Mouse (Mus musculus) neural tube, embryonic 11.5 days (tissue): ENCODE data around the gene Pkd2. TPM values are rescaled to one million over a fixed set of nuclear protein-coding genes. Genes with fewer than 3 reads are reported as not detected.
"Not testable (repeated sequence)": the region's sequence is repeated elsewhere in the genome, so short reads cannot be mapped to it uniquely, and the experiment has no call there.

Experiments used
- ATAC-seq: fragments of 200-750 bp; cut with Nextera tagmentation; 2 replicates; pipeline ENCODE4 v1.8.0; 2017; ENCODE audit warnings: moderate number of reproducible peaks, mild to moderate bottlenecking, moderate TSS enrichment, moderate library complexity; ENCODE audit not compliant: insufficient read depth, low FRiP score, low TSS enrichment
- DNase-seq: peaks from one replicate; pipeline ENCODE4 v3.0.0-alpha.2; 2015; ENCODE audit warnings: low spot score
- H3K27ac ChIP-seq: fragments of 300-500 bp; sonication (generic); 2 replicates; pipeline ENCODE4 v1.5.1; 2014; ENCODE audit warnings: low read depth, mild to moderate bottlenecking, low read length
- H3K27me3 ChIP-seq: fragments of 300-500 bp; sonication (generic); 2 replicates; pipeline ENCODE4 v1.6.1; 2014; ENCODE audit warnings: mild to moderate bottlenecking, low read length, mixed read lengths; ENCODE audit not compliant: control insufficient read depth, insufficient read depth
- H3K36me3 ChIP-seq: fragments of 300-500 bp; sonication (generic); 2 replicates; pipeline ENCODE4 v1.6.1; 2014; ENCODE audit warnings: mild to moderate bottlenecking, low read length, moderate library complexity, mixed read lengths; ENCODE audit not compliant: control insufficient read depth, insufficient read depth
- H3K4me1 ChIP-seq: fragments of 300-500 bp; sonication (generic); 2 replicates; pipeline ENCODE4 v1.6.1; 2014; ENCODE audit warnings: low read length, mixed read lengths; ENCODE audit not compliant: control insufficient read depth, insufficient read depth
- H3K4me2 ChIP-seq: fragments of 300-500 bp; sonication (generic); 2 replicates; pipeline ENCODE4 v1.6.1; 2014; ENCODE audit warnings: low read depth, mild to moderate bottlenecking, moderate library complexity
- H3K4me3 ChIP-seq: fragments of 300-500 bp; sonication (generic); 2 replicates; pipeline ENCODE4 v1.5.1; 2014; ENCODE audit warnings: low read depth, low read length
- H3K9ac ChIP-seq: fragments of 300-500 bp; sonication (generic); 2 replicates; pipeline ENCODE4 v1.6.1; 2014; ENCODE audit warnings: mild to moderate bottlenecking, low read length
- H3K9me3 ChIP-seq: fragments of 300-500 bp; sonication (generic); 2 replicates; pipeline ENCODE4 v1.6.1; 2016; ENCODE audit warnings: low read length; ENCODE audit not compliant: control insufficient read depth
- WGBS: fragments of 180-500 bp; shearing (Covaris S2); extraction: QIAGEN DNeasy Blood & Tissue Kit; methylation state at CpG from one replicate; pipeline ENCODE4 v1.1.7; 2014; 5-methylcytosine and 5-hydroxymethylcytosine counted together
- polyA plus RNA-seq: library from polyadenylated mRNA; unstranded; fragments of >200 nt; fragmentation: Nextera tagmentation; extraction: Ambion mirVana; gene quantifications from 2 replicates; pipeline ENCODE4 v1.2.1, GENCODE M21; 2014

The Pkd2 gene
- polyA plus RNA-seq, 1 experiment from 2014 or later = 14.6 TPM

- no peaks in the 10 kb centered on the region for H3K36me3 ChIP-seq
- no peaks in the 10 kb centered on the region for H3K27me3 ChIP-seq
- H3K4me1 ChIP-seq = no peaks in the 10 kb centered on the region
- H3K9me3 ChIP-seq = no peaks in the 10 kb centered on the region
- H3K9ac ChIP-seq = no peak overlapping the region
- no peak overlapping the region for H3K27ac ChIP-seq
- H3K4me3 ChIP-seq = no peak overlapping the region
- DNase-seq (no peak), ATAC-seq (no peak)
- 48% methylated on average over 6 of the region's 6 CpGs for WGBS
- H3K4me2 ChIP-seq = no peak overlapping the region
These were observed 25.2 kb upstream of the Pkd2 start for GRCm38 (mm10) chr5:104433968-104434565.

GRCm38 (mm10) chr5:104434835-104435301 is 24.4 kb upstream of the Pkd2 start, which contains the start of gene Spp1:
TSS of gene Spp1 (plus strand) at chr5:104435118.
- Histone ChIP-seq H3K27me3 (no peaks in the 10 kb centered on the region), H3K4me1 (no peaks in the 10 kb centered on the region), H3K4me3 (no peak within 1 kb of the TSS), H3K9ac (no peak within 1 kb of the TSS), H3K36me3 (no peaks in the 10 kb centered on the region), H3K9me3 (no peaks in the 10 kb centered on the region), H3K27ac (no peak within 1 kb of the TSS), H3K4me2 (no peak within 1 kb of the TSS)
- ATAC-seq = no peak
- 72% methylated on average over 7 of the region's 7 CpGs for WGBS
- no peak for DNase-seq

GRCm38 (mm10) chr5:104436406-104437076 is 22.7 kb upstream of the Pkd2 start:
- Histone ChIP-seq H3K27me3 (no peaks in the 10 kb centered on the region), H3K9me3 (no peaks in the 10 kb centered on the region)
- 87% methylated on average over 7 of the region's 7 CpGs for WGBS

DNA sequence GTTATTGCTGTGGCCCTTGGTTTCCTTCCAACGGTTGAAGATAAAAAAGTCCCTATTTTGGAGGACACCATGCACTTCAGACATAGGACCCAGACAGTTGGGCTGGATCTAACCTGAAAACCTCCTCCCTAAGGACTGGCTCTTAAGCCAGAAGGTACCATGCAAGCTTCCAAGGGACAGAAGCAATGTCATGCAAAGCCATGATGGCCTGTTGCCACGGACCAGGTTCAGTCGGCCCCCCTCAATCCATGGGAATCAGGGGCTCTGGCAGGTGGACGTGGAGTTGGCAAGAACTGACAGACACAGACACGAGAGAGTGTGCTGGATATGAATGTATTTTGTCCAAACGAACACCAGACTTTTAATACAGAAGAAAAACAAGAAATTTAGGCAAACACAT is 16.9 kb upstream of the Pkd2 start:
- no peak overlapping the region for H3K27ac ChIP-seq
- WGBS = 72% methylated on average over 6 of the region's 6 CpGs
- H3K27me3 ChIP-seq = no peaks in the 10 kb centered on the region
- no peak overlapping the region for H3K4me2 ChIP-seq
- no peak overlapping the region for H3K9ac ChIP-seq
- DNase-seq (no peak), ATAC-seq (no peak)
- H3K4me1 ChIP-seq = no peaks in the 10 kb centered on the region
- H3K4me3 ChIP-seq = no peak overlapping the region
- H3K36me3 ChIP-seq = no peaks in the 10 kb centered on the region
- no peaks in the 10 kb centered on the region for H3K9me3 ChIP-seq

More at GRCm38 (mm10) chr5:104436406-104437076, 22.7 kb upstream of the Pkd2 start:
- no peaks in the 10 kb centered on the region for H3K4me1 ChIP-seq
- H3K9ac ChIP-seq = no peak overlapping the region
- DNase-seq (no peak), ATAC-seq (no peak)
- H3K27ac ChIP-seq = no peak overlapping the region
- H3K36me3 ChIP-seq = no peaks in the 10 kb centered on the region
- no peak overlapping the region for H3K4me3 ChIP-seq
- H3K4me2 ChIP-seq = no peak overlapping the region

- H3K9ac ChIP-seq = no peak overlapping the region
- no peaks in the 10 kb centered on the region for H3K9me3 ChIP-seq
- ATAC-seq (no peak), DNase-seq (no peak)
- H3K27ac ChIP-seq = no peak overlapping the region
- H3K36me3 ChIP-seq = no peaks in the 10 kb centered on the region
- no peak overlapping the region for H3K4me3 ChIP-seq
- H3K27me3 ChIP-seq = no peaks in the 10 kb centered on the region
- no peaks in the 10 kb centered on the region for H3K4me1 ChIP-seq
- no peak overlapping the region for H3K4me2 ChIP-seq
- 54% methylated on average over 1 of the region's 1 CpGs for WGBS
These were observed 16.4 kb upstream of the Pkd2 start for GRCm38 (mm10) chr5:104442850-104443249.

DNA sequence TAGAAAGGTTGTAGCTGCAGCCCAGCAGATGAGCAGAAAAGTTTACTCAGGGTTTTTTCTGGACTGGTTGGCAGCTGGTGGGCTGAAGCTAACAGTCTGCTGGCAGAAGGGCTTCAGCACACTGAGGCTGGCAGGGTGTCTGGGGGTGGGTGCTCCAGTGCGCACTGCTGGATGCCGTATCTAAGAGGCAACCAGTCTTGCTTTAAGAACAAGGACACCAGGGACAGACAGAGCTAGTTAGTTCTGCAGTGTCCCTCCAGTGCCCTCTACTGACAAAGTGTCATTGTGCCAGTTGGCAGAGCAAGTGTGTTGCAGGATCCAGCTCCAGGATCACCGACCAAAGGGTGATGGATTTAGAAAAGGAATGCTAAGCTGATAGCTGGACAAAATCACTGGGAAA is 13.1 kb upstream of the Pkd2 start:
- Histone ChIP-seq H3K27me3 (no peaks in the 10 kb centered on the region), H3K9ac (no peak overlapping the region), H3K36me3 (no peaks in the 10 kb centered on the region), H3K4me2 (no peak overlapping the region), H3K27ac (no peak overlapping the region), H3K4me3 (no peak overlapping the region), H3K9me3 (no peaks in the 10 kb centered on the region), H3K4me1 (no peaks in the 10 kb centered on the region)
- ATAC-seq (peak; percentile 72; the same call in 1 of the 2 replicates), DNase-seq (peak; percentile 65)
- 18% methylated on average over 3 of the region's 3 CpGs for WGBS

DNA sequence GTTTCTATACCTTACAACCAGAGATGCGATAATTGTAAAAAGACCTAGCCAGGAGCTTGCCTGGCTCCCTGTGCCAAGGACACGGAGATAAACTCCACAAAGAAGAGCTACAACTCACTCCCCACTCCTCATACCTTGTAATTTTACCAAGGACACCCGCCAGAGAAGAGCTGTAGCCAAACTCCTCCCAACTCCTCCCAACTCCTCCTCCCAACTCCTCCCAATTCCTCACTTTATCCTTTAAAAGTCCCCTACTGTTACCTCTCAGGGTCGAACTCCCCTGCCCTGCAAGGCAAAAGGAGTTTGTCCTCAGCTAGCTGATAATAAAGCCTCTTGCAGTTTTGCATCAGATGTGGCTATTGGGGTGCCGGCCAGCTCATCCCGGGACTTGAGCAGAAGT is 10.9 kb upstream of the Pkd2 start:
- ATAC-seq, H3K27me3 ChIP-seq, H3K27ac ChIP-seq, H3K9me3 ChIP-seq, H3K4me3 ChIP-seq, H3K4me2 ChIP-seq, H3K4me1 ChIP-seq, DNase-seq, H3K9ac ChIP-seq, H3K36me3 ChIP-seq: not testable (repeated sequence)
- 23% methylated on average over 6 of the region's 6 CpGs for WGBS

DNA sequence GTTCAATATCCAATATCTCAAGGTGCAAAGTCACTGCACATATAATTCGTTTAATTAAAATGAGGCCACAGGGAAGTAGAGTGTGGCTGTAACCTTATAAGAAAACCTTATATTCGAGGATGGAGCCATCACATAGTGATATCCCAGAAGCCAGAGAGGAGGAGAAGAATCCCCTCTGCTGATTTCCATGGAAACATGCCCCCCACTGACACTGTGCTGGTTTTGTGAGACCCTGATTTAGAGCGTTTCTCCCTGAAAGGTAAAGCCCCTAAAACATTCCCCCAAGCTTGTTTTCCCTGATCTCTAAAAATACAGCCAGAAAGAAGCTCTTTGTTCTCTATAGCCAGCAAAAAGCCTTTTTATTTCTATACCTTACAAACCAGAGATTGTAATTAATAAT is 9.8 kb upstream of the Pkd2 start:
- no peak overlapping the region for H3K4me3 ChIP-seq
- DNase-seq (no peak), ATAC-seq (no peak)
- no peak overlapping the region for H3K9ac ChIP-seq
- H3K4me1 ChIP-seq = no peaks in the 10 kb centered on the region
- no peaks in the 10 kb centered on the region for H3K36me3 ChIP-seq
- no peak overlapping the region for H3K27ac ChIP-seq
- no peaks in the 10 kb centered on the region for H3K9me3 ChIP-seq
- no peak overlapping the region for H3K4me2 ChIP-seq
- no peaks in the 10 kb centered on the region for H3K27me3 ChIP-seq
- WGBS = 38% methylated on average over 3 of the region's 3 CpGs

- Histone ChIP-seq H3K9me3 (no peaks in the 10 kb centered on the region; the same call in 1 of the 2 replicates), H3K4me1 (no peaks in the 10 kb centered on the region), H3K36me3 (no peaks in the 10 kb centered on the region), H3K27me3 (no peaks in the 10 kb centered on the region), H3K4me2 (no peak overlapping the region), H3K27ac (no peak overlapping the region), H3K4me3 (no peak overlapping the region), H3K9ac (no peak overlapping the region)
- ATAC-seq (no peak), DNase-seq (no peak)
- WGBS = 67% methylated on average over 1 of the region's 1 CpGs
These were observed 6.2 kb upstream of the Pkd2 start for GRCm38 (mm10) chr5:104453075-104453474.
